Mouse (Mus musculus) brown adipose tissue, adult 24 weeks (tissue): ENCODE measurements around the gene Ppp4r3a. TPM values are rescaled to one million over a fixed set of nuclear protein-coding genes. Genes with fewer than 3 reads are reported as not detected.

Source experiments
- H3K27ac ChIP-seq: fragments of 200-500 bp; replicated peaks from 2 replicates; pipeline ENCODE4 v1.5.1; 2012; ENCODE audit warnings: low read depth, mild to moderate bottlenecking, low read length
- H3K4me1 ChIP-seq: fragments of 200-500 bp; 2 replicates; pipeline ENCODE4 v1.6.1; 2012; ENCODE audit warnings: low read length, mixed read lengths; ENCODE audit not compliant: control insufficient read depth, insufficient read depth, insufficient read length
- H3K4me3 ChIP-seq: fragments of 200-500 bp; 2 replicates; pipeline ENCODE4 v1.5.1; 2012; ENCODE audit warnings: low read depth, mild to moderate bottlenecking, low read length, moderate library complexity; ENCODE audit not compliant: insufficient read depth
- polyA plus RNA-seq: library from polyadenylated mRNA; stranded (reverse); fragments of >200 nt; gene quantifications from 2 replicates; pipeline ENCODE4 v1.2.4, GENCODE M21; 2012; ENCODE audit not compliant: missing spikeins, insufficient read depth, insufficient read length

Gene Ppp4r3a
- polyA plus RNA-seq, 1 experiment, result 37.8 TPM

- no peak overlapping the region for H3K27ac ChIP-seq
- H3K4me3 ChIP-seq, result no peak overlapping the region
- H3K4me1 ChIP-seq, result peaks cover 15% of the 10 kb centered on the region
Measured at GRCm38 (mm10) chr12:101077955-101078354, 5.5 kb downstream of the Ppp4r3a start.

- Histone ChIP-seq H3K27ac (no peak overlapping the region), H3K4me1 (peaks cover 8% of the 10 kb centered on the region), H3K4me3 (no peak overlapping the region)
Measured at GRCm38 (mm10) chr12:101075433-101075832, 8.1 kb downstream of the Ppp4r3a start.

GRCm38 (mm10) chr12:101074821-101075429 is 8.6 kb downstream of the Ppp4r3a start:
- Histone ChIP-seq H3K4me1 (peaks cover 8% of the 10 kb centered on the region), H3K27ac (no peak overlapping the region), H3K4me3 (no peak overlapping the region)

- Histone ChIP-seq H3K4me3 (no peak overlapping the region), H3K27ac (no peak overlapping the region), H3K4me1 (0 out of 2 replicates have a peak, but pooled peaks cover 2% of the 10 kb centered on the region)
Measured at GRCm38 (mm10) chr12:101069813-101070212, 13.7 kb downstream of the Ppp4r3a start.

- no peak overlapping the region for H3K27ac ChIP-seq
- H3K4me1 ChIP-seq, result 0 out of 2 replicates have a peak, but pooled peaks cover 2% of the 10 kb centered on the region
- no peak overlapping the region for H3K4me3 ChIP-seq
Measured at GRCm38 (mm10) chr12:101066329-101066728, 17.2 kb downstream of the Ppp4r3a start.

- Histone ChIP-seq H3K4me1 (no peaks in the 10 kb centered on the region), H3K27ac (no peak overlapping the region), H3K4me3 (no peak overlapping the region)
Measured at GRCm38 (mm10) chr12:101039956-101040355, 43.5 kb downstream of the Ppp4r3a start.

- Histone ChIP-seq H3K27ac (peak within 1 kb of the TSS; percentile 39), H3K4me3 (peak within 1 kb of the TSS; percentile 80), H3K4me1 (peaks cover 4% of the 10 kb centered on the region; the same call in 1 of the 2 replicates)
Measured at GRCm38 (mm10) chr12:101028954-101029731, 54.4 kb downstream of the Ppp4r3a start, which contains the start of gene Ccdc88c. TSS of gene Ccdc88c (minus strand) at chr12:101029056.

GRCm38 (mm10) chr12:101028247-101028953 is 55.1 kb downstream of the Ppp4r3a start:
- Histone ChIP-seq H3K4me3 (peak overlapping the region; percentile 80), H3K27ac (peak overlapping the region; percentile 39), H3K4me1 (peaks cover 4% of the 10 kb centered on the region; the same call in 1 of the 2 replicates)

GRCm38 (mm10) chr12:101027451-101028246 is 55.9 kb downstream of the Ppp4r3a start:
- peak overlapping the region; percentile 80 for H3K4me3 ChIP-seq
- peaks cover 6% of the 10 kb centered on the region for H3K4me1 ChIP-seq
- H3K27ac ChIP-seq, result peak overlapping the region; percentile 39

GRCm38 (mm10) chr12:101026946-101027345 is 56.6 kb downstream of the Ppp4r3a start:
- H3K4me3 ChIP-seq, result peak overlapping the region; percentile 57
- H3K4me1 ChIP-seq, result peaks cover 6% of the 10 kb centered on the region
- H3K27ac ChIP-seq, result peak overlapping the region; percentile 36; the same call in 1 of the 2 replicates

GRCm38 (mm10) chr12:101026518-101026917 is 57.0 kb downstream of the Ppp4r3a start:
- Histone ChIP-seq H3K4me3 (peak overlapping the region; percentile 57), H3K4me1 (peaks cover 6% of the 10 kb centered on the region), H3K27ac (no peak overlapping the region)

- Histone ChIP-seq H3K4me3 (peak overlapping the region; percentile 57), H3K4me1 (peaks cover 6% of the 10 kb centered on the region), H3K27ac (no peak overlapping the region)
Measured at GRCm38 (mm10) chr12:101026025-101026424, 57.5 kb downstream of the Ppp4r3a start.

- Histone ChIP-seq H3K4me1 (peaks cover 6% of the 10 kb centered on the region), H3K27ac (no peak overlapping the region), H3K4me3 (peak overlapping the region; percentile 57; the same call in 1 of the 2 replicates)
Measured at GRCm38 (mm10) chr12:101025379-101025778, 58.1 kb downstream of the Ppp4r3a start.

- Histone ChIP-seq H3K4me1 (peaks cover 10% of the 10 kb centered on the region), H3K4me3 (no peak overlapping the region; the same call in 1 of the 2 replicates), H3K27ac (no peak overlapping the region)
Measured at GRCm38 (mm10) chr12:101024824-101025223, 58.7 kb downstream of the Ppp4r3a start.
